Mouse (Mus musculus): ENCODE results near the gene Mgat1. TPM values are rescaled to one million over a fixed set of nuclear protein-coding genes. Genes with fewer than 3 reads are reported as not detected.

Gene Mgat1
- total and polyA plus RNA-seq, 3 experiments, result 67.7 to 83.2 (median 80.9) TPM

DNA sequence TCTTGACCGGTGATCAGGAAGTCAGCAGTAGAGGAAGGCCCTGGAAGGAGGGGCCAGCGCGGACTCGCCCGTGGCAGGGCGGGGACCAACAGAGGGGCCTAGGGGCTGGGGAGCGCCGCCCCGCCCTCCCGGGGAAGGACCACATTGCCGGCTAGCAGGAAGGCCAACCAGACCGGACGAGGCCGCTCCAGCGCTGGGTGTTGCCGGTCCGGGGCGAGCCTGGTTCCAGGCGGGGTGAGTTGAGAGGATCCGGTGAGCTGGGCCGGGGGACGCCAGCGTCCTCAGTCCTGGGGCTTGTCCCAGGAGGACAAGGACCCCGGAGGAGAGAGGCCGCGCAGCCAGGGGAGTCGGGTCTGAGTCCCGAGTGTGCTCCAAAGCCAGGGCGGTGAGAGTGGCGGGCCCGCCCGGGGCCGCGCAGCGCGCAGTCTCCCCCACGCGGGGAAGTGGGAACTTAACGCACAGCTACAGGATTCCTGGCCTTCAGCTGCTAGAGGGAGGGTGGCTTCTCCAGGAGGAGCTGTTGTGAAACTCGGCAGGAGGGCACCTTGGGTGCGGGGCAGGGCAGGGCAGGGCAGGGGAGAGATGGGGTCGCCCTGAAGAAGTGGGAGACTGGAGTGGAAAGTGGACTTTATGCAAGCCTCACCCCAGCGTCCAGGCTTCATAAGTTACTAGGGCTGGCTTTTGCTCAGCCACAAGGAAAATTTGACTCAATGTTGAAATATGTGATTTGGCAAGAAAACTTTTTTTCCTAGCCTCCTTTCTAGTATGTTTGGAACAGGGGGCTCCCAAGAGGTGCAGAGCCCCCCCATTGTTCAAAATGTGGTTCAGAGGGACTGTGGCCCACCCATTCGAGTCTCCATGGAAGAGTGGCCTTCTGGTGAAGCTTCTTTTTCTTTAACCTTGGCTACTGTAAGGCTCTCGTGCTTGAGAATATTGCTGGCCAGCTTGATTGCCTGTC, 6.7 kb downstream of the Mgat1 start (continued):
- TF ChIP-seq UBTF (IDR thresholded peaks at IDR 0.05; ENCODE audit: low read depth, low read length) (peak; percentile 95), JUND (conservative IDR thresholded peaks at IDR 0.05; ENCODE audit: low read depth, low read length) (no peak), POLR2AphosphoS2 (IDR thresholded peaks at IDR 0.05; ENCODE audit: low read depth, low read length) (0 out of 2 replicates have a peak, but pooled peaks have one; percentile 23), TBP (conservative IDR thresholded peaks at IDR 0.05; ENCODE audit: low read depth, low read length) (0 out of 2 replicates have a peak, but pooled peaks have one; percentile 19)

DNA sequence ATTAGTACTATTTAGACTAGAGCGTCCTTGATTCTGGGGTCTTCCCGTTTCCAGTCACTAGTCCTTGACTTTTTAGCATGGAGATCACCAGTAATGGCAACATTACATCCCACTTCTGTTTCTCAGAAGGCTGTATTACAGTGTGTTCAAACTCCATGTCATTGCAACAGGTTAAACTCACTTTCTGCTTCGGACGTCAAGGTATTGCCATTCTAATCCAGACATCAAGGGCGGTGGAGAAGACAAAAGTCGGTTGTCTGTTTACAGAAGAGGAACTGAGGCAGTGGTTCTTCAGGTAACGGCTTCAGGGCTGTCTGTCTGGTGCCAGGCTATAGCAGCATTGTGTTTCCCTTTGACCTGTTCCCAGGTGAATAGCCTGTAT, 7.4 kb downstream of the Mgat1 start:
- H3K9ac ChIP-seq (ENCODE audit: insufficient read depth, low read depth), result peak overlapping the region; percentile 83
- dilution Hi-C loops (cut with MboI; ENCODE audit: extremely low pct_ligation_motif_present, extremely low pct_unique_long_range_greater_than_20kb, low sequenced_read_pairs) (no loop called here), in situ Hi-C loops (cut with MboI; ENCODE audit: low pct_ligation_motif_present, low pct_unique_long_range_greater_than_20kb, low sequenced_read_pairs) (loop anchor here (25.0 kb wide), 1 partner anchor 139 kb away; the partner anchor contains the start of gene Olfr1396)
- no peaks in the 10 kb centered on the region for H3K27me3 ChIP-seq (replicated peaks)
- H3K9me3 ChIP-seq (replicated peaks; ENCODE audit: low read length), result no peaks in the 10 kb centered on the region
- peaks cover 68% of the 10 kb centered on the region for H3K79me2 ChIP-seq (replicated peaks; ENCODE audit: control insufficient read depth, extremely low read depth, insufficient read depth, poor library complexity, severe bottlenecking)
- TF ChIP-seq RAD21 (IDR thresholded peaks at IDR 0.05; ENCODE audit: low read depth, low read length) (no peak), ZKSCAN1 (IDR thresholded peaks at IDR 0.05; ENCODE audit: borderline replicate concordance, low read depth, low read length) (no peak), MAZ (IDR thresholded peaks at IDR 0.05; ENCODE audit: low read depth, low read length) (0 out of 2 replicates have a peak, but pooled peaks have one; percentile 46), ETS1 (conservative IDR thresholded peaks at IDR 0.05; ENCODE audit: low read depth, low read length) (no peak), SMC3 (IDR thresholded peaks at IDR 0.05; ENCODE audit: low read depth, low read length) (no peak), BHLHE40 (IDR thresholded peaks at IDR 0.05; ENCODE audit: low read depth, low read length) (no peak), CTCF (conservative IDR thresholded peaks at IDR 0.05 in 1 of 2, IDR thresholded peaks at IDR 0.05 in 1 of 2; ENCODE audit: low read depth in 2 of 2, low read length in 2 of 2) (no peak), SIN3A (IDR thresholded peaks at IDR 0.05; ENCODE audit: low read length) (0 out of 2 replicates have a peak, but pooled peaks have one; percentile 43), ZMIZ1 (IDR thresholded peaks at IDR 0.05; ENCODE audit: low read depth, low read length) (peak; percentile 45; the same call in 1 of the 2 replicates), EP300 (IDR thresholded peaks at IDR 0.05; ENCODE audit: low read length) (peak; percentile 32; the same call in 1 of the 2 replicates), PAX5 (IDR thresholded peaks at IDR 0.05; ENCODE audit: low read length) (no peak), CHD1 (IDR thresholded peaks at IDR 0.05; ENCODE audit: low read depth, low read length) (peak; percentile 84; the same call in 1 of the 2 replicates), MAX (IDR thresholded peaks at IDR 0.05; ENCODE audit: low read length) (0 out of 2 replicates have a peak, but pooled peaks have one; percentile 27), JUN (IDR thresholded peaks at IDR 0.05; ENCODE audit: insufficient read depth, low read depth, low read length) (no peak), MXI1 (IDR thresholded peaks at IDR 0.05; ENCODE audit: low read depth, low read length) (peak; percentile 51; the same call in 1 of the 2 replicates), POLR2A (IDR thresholded peaks at IDR 0.05; ENCODE audit: low read depth, low read length) (no peak), TBP (conservative IDR thresholded peaks at IDR 0.05; ENCODE audit: low read depth, low read length) (no peak), RCOR1 (conservative IDR thresholded peaks at IDR 0.05; ENCODE audit: low read depth, low read length) (0 out of 2 replicates have a peak, but pooled peaks have one; percentile 42), KAT2A (IDR thresholded peaks at IDR 0.05; ENCODE audit: insufficient replicate concordance, low read length) (0 out of 2 replicates have a peak, but pooled peaks have one; percentile 30), ELF1 (IDR thresholded peaks at IDR 0.05; ENCODE audit: low read depth, low read length) (no peak), IRF4 (IDR thresholded peaks at IDR 0.05; ENCODE audit: low read depth, low read length) (no peak), TCF12 (IDR thresholded peaks at IDR 0.05; ENCODE audit: low read depth, low read length) (0 out of 2 replicates have a peak, but pooled peaks have one; percentile 17), GABPA (IDR thresholded peaks at IDR 0.05; ENCODE audit: insufficient replicate concordance, low read depth, low read length) (no peak), UBTF (IDR thresholded peaks at IDR 0.05; ENCODE audit: low read depth, low read length) (no peak)
- no peak for DNase-seq (ENCODE audit: extremely low read depth)
- peak overlapping the region; percentile 56 to 79 (median 72) for H3K4me3 ChIP-seq (replicated peaks in 1 of 3; ENCODE audit: low read depth in 2 of 3, low read length in 2 of 3, poor library complexity in 1 of 3)
- peak overlapping the region; percentile 5; the same call in 1 of the 2 replicates for H3K27ac ChIP-seq (ENCODE audit: insufficient read depth, low read depth)
- H3K4me2 ChIP-seq (ENCODE audit: insufficient read depth, low read depth, poor library complexity, severe bottlenecking), result peak overlapping the region; percentile 55
- peaks cover 30 to 48% of the 10 kb centered on the region in 2 experiments for H3K36me3 ChIP-seq (replicated peaks in 1 of 2; ENCODE audit: control insufficient read depth in 1 of 2, insufficient read depth in 1 of 2, low read length in 1 of 2)
- peaks cover 13 to 76% of the 10 kb centered on the region in 2 experiments for H3K4me1 ChIP-seq (ENCODE audit: control insufficient read depth in 1 of 2, insufficient read depth in 2 of 2)
